Mouse (Mus musculus) splenic B cell, adult 2 months (primary cell): Measurements from ENCODE around the gene Hoxd10.

Source experiments
- DNase-seq: peaks from one replicate; pipeline ENCODE4 v3.0.0-alpha.2; 2011; ENCODE audit warnings: low read depth, low spot score
- H3K27me3 ChIP-seq: 2 replicates; pipeline ENCODE4 v1.6.1; 2012; ENCODE audit warnings: mild to moderate bottlenecking, low read length, moderate library complexity, mixed read lengths; ENCODE audit not compliant: control insufficient read depth, poor library complexity, insufficient read depth, severe bottlenecking
- H3K36me3 ChIP-seq: 2 replicates; pipeline ENCODE4 v1.6.1; 2012; ENCODE audit warnings: mild to moderate bottlenecking, low read length, moderate library complexity, mixed read lengths; ENCODE audit not compliant: control insufficient read depth, poor library complexity, insufficient read depth, severe bottlenecking

The Hoxd10 gene

DNA sequence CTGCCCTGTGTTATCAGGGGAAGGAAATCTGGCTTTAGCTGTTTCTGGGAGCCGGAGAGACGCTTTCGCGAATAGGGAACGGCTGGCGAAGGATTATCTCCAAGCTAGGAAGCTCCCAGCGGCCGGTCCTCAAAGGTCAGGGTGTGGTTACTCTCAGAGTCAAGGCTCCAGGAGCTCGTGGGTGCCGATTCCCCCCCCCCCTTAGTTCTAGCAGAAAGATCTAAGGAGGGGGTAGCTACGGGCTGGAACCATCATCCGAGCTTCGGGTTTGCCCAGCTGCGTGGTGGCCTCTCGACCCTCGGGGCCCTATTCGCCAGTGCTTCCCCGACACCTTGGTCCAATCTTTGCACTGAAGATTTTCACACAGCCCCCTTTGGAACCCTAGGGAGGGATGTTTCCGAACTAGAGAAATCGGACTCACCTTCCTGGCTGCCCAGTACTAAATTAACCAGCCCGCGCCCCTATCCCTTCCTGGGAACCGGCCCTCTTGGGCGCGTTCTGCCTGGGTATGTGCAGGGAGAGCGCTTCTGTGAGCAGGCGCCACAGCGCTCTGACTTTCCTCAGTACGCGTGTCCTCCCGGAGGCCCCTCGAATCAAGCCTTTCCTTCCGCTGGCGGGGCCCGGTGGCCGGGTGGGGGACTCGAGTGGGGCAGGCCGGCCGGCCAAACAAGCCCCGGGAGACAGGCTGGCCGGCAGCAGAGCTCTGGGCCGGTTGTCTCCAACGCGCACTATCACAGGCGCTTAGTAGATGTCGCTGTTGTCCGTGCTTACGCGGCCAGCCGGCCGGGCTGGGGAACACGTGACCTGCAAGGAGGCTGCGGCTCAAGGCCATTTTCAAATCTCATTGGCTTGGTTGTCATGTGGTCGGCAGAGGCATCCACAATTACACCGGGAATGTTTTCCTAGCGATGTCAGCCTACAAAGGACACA, at the start of gene Hoxd10:
Hoxd10 (plus strand) TSS at position 903 of the 930 bp plus-strand sequence.
- peaks cover 2% of the 10 kb centered on the region; the same call in 1 of the 2 replicates for H3K27me3 ChIP-seq
- no peaks in the 10 kb centered on the region for H3K36me3 ChIP-seq
- DNase-seq: no peak

DNA sequence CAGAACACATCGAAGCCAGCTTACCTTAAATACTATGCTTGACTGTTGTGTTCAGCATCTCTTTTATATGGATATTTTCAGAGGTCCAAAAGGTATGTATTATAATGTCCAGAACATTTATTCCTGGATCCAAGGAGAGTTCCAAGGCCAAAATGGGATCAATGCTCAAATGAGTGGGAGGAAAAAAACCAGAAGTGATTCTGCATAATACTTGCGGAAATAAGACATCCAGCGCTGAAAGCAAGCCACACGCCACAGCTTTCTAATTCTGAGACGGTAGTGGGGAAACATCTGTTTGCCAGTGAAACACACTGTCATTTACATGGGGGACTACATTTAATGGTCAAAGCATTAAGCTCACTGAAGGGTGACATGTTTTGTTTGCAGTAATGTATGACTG, 49.3 kb upstream of the Hoxd10 start:
- no peak for DNase-seq
- Histone ChIP-seq H3K36me3 (no peaks in the 10 kb centered on the region), H3K27me3 (no peaks in the 10 kb centered on the region; the same call in 1 of the 2 replicates)

DNA sequence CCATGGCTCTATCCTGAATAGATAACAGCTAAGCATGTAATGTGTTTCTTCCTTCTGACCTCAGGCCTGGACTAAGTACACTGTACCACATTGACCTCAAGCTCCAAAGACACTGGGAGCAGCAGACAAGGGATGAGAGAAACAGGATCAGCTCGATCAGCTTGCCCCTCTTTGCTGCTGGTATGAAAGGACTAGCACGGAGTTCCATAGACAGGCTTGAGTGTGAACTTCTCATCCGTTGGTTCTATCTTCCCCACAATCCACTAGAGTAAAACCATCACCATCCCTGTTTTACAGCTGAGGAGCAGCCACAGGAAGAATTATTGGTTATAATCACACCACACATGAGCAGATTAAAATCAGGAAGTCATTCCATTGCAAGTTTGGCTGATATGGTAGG, 46.1 kb upstream of the Hoxd10 start:
- Histone ChIP-seq H3K36me3 (no peaks in the 10 kb centered on the region), H3K27me3 (0 out of 2 replicates have a peak, but pooled peaks cover 2% of the 10 kb centered on the region)
- no peak for DNase-seq

DNA sequence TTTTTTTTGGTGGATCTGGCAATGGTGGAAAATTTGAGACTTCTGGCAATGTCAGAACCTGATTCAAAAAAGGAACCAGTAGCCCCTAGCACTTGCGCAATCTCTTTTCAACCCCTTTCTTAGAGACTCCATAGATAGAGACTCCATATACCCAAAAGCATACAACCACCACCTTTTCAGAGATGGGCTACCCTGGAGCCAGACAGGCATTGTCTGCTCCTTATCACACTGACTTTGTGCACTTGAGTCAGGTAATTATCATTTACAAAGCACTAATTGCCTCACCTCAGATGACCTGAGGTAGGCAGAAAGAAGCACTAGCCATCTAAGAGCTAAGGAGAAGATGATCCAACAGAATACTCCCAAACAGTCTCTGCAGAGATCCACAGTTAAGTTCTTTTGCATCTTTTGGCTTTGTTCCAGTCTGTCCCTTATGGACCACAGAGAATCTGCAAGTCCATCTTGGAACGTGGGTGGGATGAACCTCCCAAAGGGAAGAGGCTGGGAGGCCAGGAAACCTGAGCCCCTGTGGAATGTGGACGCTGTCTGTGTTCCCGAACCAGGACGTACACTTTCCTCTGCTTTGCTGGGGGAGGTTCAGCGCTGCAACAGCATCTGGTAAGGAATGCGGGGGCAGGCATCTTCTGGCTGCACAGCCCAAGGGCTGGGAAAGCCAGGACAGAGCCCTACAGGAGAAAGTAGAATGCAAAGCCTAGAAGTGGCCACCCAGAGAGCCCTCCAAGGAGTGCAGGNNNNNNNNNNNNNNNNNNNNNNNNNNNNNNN, 44.5 kb upstream of the Hoxd10 start:
- no peak for DNase-seq
- H3K27me3 ChIP-seq: 0 out of 2 replicates have a peak, but pooled peaks cover 2% of the 10 kb centered on the region
- H3K36me3 ChIP-seq: no peaks in the 10 kb centered on the region

DNA sequence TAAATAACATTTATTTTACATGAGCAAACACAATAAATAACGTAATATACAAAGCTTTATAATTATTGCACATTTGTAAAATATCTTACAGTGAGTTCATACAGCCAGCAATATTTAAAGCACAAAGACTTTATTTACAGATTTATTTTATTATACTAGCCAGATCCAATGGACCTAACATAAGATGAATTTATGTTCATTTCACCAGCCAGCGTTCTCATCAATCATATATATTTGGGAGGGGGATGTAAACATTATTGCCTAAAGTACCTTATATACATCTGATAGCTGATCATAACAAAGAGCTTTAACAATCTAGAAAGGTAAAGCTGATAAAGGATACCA, 38.8 kb upstream of the Hoxd10 start:
- H3K27me3 ChIP-seq: peaks cover 4% of the 10 kb centered on the region
- no peaks in the 10 kb centered on the region for H3K36me3 ChIP-seq
- no peak for DNase-seq

DNA sequence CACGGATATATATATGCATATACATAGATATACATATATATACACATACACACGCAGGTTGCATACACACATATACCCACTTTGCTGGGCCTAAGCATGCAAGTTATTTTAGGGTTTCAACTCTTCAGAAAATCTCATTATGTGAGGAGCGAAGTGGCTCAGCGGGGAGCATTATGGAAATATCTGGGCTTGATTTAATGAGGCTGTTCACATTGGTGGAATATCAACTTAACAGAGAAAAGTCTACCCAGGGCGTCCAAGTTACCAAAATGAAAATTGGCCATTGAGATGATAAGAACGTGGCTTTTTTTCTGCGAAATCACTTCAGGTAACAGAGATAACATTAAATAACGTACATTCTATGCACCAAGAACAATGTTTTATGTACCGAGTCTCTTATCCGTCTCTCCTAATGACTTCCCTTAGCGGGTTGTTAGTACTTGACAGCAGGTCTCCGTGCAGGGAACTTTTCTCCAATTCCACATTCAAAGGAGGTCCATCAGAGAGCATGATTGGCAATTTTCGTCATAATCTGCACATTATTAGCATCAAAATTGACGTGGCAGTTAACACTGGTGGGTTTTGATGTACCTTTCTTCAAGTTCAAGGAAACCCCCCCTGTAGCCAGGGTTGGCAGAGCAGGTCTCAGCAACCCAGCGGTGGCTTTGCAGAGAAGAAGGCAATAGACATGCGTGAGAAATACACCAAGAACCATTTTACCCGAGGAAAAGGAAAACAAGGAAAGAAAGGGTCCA, 37.8 kb upstream of the Hoxd10 start:
- DNase-seq: no peak
- H3K36me3 ChIP-seq: no peaks in the 10 kb centered on the region
- H3K27me3 ChIP-seq: peaks cover 4% of the 10 kb centered on the region

DNA sequence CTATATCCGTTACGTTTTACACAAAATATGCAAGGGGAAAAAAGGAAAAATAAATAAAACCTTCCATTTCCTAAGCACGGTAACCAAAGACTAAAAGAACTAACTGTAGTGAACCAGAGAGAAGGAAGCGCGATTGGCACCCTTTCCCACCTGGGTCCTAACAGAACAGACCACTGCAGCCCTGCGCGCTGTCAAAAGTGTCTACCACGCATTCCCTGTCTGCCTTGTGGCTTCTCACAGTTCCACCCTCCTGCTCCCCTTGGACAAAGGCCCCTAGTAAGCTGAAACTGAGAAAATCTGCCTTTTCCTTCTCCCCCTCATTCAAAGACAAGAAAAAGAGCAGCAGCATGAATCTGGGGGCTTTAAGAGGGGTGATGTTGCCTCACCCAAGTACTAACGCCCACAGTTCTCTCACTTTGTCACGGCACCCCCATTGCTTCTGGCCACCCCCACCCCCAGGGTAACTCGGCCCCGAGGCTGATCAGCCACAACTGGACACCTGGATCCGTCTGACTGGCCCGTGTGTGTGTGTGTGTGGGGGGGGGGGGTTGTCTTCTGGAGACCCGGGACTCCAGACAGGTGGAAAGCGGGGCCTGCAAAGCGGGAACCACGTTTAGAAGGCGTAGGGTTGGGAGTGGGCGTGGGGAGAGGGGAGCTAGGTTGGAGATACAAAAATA, 36.8 kb upstream of the Hoxd10 start:
- DNase-seq: no peak
- Histone ChIP-seq H3K27me3 (peaks cover 4% of the 10 kb centered on the region), H3K36me3 (no peaks in the 10 kb centered on the region)

DNA sequence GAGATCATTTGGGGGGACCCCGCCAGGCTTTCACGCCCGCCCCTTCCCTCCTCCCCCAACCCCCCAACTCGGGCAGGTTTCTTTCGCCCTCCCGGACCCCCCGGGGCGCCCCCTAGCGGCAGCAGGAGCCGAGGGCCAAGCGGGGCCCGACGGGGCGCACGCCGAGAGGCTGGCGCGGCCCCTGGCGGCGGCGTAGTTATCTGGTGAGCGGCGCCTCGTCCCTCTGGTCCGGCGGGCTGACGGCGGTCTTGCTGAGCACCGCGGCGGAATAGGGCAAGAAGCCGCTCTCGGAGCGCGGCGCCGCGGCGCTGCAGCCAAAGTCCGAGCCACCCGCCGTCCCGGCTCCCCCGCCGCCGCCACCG, 36.3 kb upstream of the Hoxd10 start:
- H3K27me3 ChIP-seq: peaks cover 4% of the 10 kb centered on the region
- DNase-seq: no peak
- H3K36me3 ChIP-seq: no peaks in the 10 kb centered on the region

DNA sequence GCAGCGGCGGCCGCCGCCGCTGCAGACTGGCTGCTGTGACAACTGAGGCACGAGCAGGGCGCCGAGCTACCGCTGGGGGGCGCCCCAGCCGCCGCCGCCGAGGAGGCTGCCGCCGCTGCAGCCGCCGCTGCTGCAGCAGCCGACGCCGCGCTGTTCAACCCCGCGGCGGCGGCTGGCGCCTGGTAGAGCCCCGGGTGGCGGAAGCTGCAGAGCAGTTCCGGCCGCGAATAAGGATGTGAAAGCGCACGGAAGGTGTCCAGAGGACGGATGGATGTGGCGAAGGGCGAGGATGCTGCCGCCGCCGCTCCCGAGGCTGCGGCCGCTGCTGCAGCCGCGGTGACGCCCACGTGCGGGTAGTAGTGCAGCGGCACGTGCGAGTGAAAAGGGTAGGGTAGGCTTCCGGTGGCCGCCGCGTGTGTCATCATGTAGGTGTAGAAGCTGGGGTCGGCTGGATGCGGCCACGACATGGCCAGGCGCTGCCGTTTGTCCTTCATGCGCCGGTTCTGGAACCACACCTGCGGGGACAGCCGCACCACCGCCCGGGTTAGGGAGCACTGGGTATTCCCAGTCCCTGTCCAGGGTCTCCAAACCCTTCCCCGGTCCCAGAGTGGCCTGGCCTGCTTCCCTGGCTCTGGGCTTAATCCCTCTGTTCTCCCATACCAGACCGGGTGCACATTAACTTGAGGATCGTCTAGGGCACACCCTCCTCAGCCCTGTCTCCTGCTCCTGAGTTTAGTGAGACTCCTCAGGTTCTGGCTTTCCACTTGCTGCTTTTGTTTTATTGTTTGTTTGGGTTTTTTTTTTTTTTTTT, 35.7 kb upstream of the Hoxd10 start:
- peaks cover 3% of the 10 kb centered on the region for H3K27me3 ChIP-seq
- no peaks in the 10 kb centered on the region for H3K36me3 ChIP-seq
- peak; percentile 66 for DNase-seq

DNA sequence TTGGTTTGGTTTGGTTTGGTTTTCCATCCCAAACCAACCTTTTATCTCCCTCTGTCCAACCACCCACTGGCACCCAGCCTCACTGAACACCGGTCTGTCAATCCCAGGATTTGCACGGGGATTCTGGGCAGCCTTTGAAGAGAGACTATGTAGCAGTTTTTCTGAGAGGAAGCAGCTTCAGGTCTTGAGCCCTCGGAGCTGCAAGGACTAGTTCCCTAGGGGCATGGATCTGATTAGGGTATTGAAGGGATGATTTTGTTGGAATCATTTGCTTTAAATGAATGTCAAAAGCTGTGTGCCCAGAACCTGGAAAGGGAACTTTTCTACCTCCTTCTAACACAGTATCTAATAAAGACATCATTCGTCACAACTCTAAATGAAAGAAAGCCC, 35.1 kb upstream of the Hoxd10 start:
- peaks cover 3% of the 10 kb centered on the region for H3K27me3 ChIP-seq
- no peaks in the 10 kb centered on the region for H3K36me3 ChIP-seq
- no peak for DNase-seq

DNA sequence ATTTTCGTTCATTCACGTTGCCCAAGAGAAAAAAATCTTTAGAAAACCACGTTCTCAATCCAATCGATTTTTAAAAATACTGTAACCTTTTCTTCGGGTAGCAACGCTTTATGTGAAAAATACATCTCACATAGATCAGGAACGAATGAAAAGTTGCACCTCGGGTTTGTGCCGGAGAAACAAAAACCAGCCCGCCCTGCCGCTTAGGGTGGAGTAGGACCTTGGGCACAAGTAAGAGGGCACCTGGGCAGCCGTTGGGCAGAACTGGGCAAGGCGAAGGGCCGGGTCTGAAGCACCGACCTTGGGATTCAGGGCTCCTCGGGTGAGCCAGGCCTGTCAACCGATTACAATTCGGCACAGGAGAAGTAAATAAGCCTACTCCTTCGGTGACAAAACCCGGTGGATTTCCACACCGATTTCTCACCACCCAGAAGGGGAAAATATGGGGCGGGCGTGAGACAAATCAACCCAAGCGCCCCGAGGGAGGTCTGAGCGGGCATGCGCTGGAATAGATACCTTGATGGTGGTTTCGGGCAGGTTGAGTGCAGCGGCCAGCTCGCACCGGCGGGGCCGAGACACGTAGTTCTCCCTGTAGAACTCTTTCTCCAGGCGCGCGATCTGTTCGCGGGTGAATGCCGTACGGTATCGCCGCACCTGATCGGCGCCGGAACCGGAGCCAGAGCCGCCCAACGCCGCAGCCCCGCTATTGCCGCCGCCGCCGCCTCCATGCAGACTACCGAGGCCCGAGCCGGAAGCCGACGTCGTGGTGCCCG, 34.3 kb upstream of the Hoxd10 start:
- no peaks in the 10 kb centered on the region for H3K36me3 ChIP-seq
- peaks cover 3% of the 10 kb centered on the region for H3K27me3 ChIP-seq
- peak; percentile 34 for DNase-seq

DNA sequence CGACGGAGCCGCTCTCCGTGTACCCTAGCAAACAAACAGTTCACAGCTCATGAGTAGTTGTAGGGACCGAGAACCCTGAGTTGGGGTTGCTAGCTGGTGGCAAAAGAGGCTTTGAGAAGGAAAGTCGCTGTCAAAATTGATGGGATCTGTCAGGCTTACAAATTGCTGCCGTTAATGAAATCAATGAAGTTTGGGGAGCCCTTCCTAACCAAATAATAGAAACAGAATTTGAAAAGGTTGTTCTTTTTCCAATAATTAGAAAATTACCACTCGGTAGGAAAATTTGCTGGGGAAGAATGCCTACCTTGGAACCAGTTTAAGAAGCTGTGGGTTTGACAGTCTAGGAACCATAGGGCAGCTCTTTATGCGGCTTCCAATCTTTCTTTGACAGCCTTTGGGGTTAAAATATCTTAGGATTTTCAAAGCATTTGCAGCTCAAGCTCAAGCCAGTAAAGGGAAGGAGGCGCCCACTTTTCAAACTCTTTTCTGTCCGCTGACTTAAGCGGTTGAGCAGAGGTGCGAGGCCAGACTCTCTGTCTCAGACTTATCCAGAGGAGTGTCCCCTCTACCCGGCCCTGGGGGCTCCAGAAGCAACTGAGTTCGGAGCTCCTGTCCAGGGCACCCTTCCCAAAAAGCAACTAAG, 33.6 kb upstream of the Hoxd10 start:
- DNase-seq: no peak
- no peaks in the 10 kb centered on the region for H3K36me3 ChIP-seq
- H3K27me3 ChIP-seq: peaks cover 3% of the 10 kb centered on the region
